Mouse (Mus musculus) cerebellum, adult 9-11 months (tissue): ENCODE measurements around the gene Snrpd3.
"Not testable (repeated sequence)": the region's sequence is repeated elsewhere in the genome, so short reads cannot be mapped to it uniquely, and the experiment has no call there.

Source experiments
- DNase-seq: peaks from one replicate; pipeline ENCODE4 v3.0.0; 2022

Gene Snrpd3

GRCm38 (mm10) chr10:75536123-75536522 is 18.8 kb downstream of the Snrpd3 start:
- DNase-seq = no peak

GRCm38 (mm10) chr10:75547901-75548300 is 30.6 kb downstream of the Snrpd3 start:
- DNase-seq = no peak

DNA sequence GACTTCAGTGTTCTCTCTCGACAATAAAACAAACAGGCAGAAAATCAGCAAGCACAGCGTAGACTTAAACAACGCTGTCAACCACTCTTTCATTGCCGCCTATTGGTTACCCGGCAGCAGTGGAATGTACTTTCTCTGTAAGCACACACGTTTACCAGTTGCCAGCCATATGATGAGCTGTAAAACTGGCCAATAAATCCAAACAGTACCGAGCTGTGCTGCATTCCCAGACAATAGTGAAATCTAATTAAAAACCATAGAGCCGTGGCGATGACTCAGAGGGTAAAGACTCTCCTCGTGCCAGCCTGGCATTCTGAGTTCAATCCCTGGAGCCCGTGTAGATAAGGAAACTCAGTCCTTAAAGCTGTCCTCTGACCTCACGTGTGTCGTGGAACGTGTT is 31.1 kb downstream of the Snrpd3 start:
- DNase-seq = no peak

GRCm38 (mm10) chr10:75549886-75550285 is 32.5 kb downstream of the Snrpd3 start:
- no peak for DNase-seq

DNA sequence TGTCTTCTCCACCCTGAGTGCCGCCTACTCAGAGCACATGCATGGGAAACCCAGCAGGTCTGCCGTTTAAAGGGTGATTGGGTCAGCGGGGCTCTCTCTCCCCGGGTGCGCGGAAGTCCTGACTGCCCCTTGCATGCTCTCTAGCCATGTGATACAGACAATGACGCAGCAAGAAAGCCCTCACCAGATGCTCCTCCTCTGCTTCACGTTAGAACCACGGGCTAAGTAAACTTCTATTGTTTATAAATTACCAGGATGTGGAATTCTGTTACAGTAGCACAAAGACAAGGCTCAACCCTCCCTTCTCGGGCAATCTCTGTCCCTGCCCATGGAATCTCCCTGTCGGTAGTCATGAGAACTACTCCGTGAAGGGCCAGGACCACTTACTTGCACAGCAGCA is 33.8 kb downstream of the Snrpd3 start:
- DNase-seq = no peak

GRCm38 (mm10) chr10:75552106-75552505 is 34.8 kb downstream of the Snrpd3 start:
- no peak for DNase-seq

DNA sequence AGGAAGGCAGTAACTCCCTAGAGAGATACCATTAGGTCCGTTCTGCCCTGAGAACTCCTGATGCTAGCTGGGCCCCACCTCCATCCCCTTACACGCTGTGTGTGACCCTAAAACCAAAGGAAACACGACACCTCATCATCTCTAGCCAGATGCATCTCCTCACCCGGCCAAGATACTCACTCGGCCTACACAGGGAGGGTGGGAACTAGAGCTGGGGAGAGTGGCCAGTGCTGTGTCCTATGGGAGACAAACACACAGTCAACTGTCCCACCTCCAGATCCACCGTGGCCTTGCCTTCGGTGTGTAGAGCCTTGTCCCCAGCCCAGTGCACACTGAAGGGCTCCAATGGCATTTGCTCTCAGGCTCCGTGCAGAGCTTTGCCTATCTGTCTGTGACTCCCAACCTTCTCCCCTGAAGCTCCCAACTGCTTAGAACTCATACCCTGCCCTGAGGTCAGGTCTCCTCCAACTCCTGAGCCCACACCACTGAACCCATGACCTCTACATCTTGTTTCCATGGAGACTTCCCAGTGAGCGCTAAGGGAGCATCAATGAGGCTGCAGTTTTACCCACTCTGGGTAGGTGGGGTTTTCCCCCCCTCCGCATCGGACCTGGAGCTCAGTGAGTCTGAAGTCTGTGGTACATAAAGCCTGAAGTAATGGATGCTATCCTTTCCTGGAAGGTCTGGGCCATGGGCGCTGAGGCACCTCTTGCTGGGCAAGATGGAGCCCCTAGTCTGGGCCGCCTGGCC is 35.5 kb downstream of the Snrpd3 start:
- no peak for DNase-seq

DNA sequence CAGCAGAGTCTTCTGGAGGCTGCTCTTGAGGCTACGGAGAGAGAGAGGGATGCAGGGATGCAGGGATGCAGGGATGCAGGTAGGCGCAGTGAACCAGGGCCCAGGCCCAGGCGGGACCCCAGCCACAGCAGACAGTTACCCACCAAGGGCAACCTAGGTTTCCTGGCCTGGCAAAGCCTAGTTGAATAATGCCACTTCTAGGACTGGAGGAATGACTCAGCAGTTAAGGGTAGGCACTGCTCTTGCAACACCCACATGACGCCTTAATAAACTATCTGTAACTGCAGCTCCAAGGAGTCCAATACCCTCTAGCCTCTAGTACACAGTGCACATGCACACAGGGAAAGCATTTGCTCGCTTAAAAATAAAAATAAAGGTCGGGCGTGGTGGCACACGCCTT is 36.7 kb downstream of the Snrpd3 start:
- DNase-seq = no peak

DNA sequence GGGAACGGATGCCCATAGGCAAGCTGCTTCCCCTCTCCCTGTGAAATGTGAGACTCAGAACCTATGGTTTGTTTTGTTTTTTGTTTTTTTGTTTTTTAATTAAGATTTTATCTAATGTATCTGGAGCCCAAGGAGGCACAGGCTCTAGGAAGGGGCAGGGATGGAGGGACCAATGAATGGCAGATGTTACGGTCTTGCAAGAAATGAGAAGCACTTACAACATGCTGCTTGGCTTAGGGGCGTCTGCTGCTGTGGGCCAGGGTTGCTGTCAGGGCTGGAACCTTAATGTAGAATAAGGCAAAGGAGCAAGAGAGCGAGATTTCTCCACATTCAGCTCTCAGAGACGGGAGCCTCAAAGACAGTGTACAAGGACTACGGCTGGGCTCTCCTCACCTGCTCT is 38.2 kb downstream of the Snrpd3 start:
- no peak for DNase-seq

DNA sequence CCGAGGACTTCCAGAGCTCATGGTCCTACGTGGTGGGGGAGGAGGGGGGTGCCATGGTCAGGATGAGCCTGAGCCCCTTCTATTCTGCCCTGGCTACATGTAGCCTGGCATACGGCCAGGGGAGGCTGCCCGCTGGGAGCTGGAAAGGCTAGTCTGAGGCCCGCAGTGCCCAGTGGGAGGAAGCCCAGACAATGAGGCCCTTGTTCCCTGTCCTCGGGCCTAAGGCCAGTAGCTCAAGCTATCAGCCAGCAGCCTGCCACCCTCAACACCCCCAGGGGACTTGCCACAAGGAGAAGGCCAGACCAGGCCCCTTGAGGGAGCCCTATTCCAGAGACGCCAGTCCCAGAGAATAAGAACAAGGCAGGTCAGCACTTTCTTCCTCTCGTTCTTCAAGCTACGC is 38.7 kb downstream of the Snrpd3 start:
- peak; percentile 75 for DNase-seq

GRCm38 (mm10) chr10:75558515-75558914 is 41.2 kb downstream of the Snrpd3 start:
- peak; percentile 89 for DNase-seq

GRCm38 (mm10) chr10:75559041-75559675 is 41.8 kb downstream of the Snrpd3 start:
- peak; percentile 61 for DNase-seq

- DNase-seq = peak; percentile 86
Measured at GRCm38 (mm10) chr10:75559676-75560548, 42.6 kb downstream of the Snrpd3 start, which contains the start of gene Lrrc75b. Lrrc75b (minus strand) TSS chr10:75560330.

DNA sequence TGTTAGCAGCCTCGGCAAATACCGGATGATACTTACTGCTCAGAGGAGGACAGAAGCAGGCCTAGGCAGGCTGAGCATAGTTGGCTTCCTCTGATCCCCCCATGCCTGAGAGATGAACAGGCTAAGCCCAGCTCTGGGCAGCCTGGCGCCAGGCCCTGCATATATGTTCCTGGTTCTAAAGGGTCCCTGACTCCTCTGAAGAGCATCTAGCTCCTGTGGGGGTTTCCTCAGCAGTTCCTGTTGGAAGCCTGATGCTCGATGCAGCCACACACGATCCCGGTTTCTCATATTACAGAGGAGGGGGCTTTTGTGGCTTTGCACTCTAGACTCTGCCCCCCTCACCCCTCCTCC is 43.2 kb downstream of the Snrpd3 start:
- no peak for DNase-seq

DNA sequence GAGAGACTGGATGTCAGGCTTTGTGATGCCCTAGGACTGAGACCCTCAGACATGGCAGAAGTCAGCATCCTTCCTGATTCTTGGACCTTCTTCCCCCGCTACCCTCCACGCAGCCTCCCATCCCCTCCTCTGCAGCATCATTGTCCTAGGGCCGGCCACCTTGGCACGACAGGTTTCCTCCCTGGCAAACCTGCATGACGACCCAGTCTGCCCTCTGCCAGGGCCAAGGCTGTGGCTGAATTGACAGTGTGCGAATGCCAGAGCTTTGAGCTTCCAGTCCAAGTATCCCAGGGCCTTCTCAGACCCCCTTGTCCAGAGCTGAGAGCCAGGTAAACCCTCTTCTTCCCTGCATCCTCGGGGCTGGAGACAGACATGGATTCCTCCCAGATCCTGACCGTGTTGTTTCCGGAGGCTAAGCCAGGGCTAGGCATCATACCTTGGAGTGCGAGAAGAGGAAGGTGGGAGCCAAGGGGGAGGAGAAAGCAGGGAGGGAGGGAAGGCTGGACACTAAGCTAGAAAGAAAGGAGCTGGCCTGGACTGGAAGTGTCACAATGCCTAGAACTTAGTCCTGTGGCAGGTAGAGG is 43.8 kb downstream of the Snrpd3 start, which contains the start of gene Ggt1:
TSS of gene Ggt1 (plus strand) at position 534 of the 584 bp plus-strand sequence.
- peak; percentile 43 for DNase-seq

DNA sequence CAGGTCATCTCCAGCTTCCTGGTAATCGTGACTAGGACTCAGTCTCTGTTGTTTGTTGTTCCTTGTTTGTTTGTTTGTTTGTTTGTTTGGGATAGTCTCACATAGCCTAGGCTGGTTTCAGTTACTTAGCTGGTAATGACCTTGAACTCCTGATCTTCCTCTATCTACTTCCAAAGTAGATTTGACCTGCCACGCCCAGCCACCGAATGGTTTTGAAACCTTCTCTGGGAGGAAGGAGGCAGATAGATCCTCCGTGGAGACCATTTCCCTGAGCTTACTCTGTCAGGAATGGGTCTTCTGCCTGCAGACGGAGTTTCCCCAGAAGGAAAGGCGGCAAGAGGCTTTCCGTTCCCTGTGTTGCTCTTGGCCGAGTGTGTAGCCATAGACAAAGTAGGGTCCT is 45.2 kb downstream of the Snrpd3 start:
- DNase-seq = peak; percentile 7

- DNase-seq = no peak
Measured at GRCm38 (mm10) chr10:75564687-75565265, 47.4 kb downstream of the Snrpd3 start.

- DNase-seq = no peak
Measured at GRCm38 (mm10) chr10:75565436-75565835, 48.1 kb downstream of the Snrpd3 start.

DNA sequence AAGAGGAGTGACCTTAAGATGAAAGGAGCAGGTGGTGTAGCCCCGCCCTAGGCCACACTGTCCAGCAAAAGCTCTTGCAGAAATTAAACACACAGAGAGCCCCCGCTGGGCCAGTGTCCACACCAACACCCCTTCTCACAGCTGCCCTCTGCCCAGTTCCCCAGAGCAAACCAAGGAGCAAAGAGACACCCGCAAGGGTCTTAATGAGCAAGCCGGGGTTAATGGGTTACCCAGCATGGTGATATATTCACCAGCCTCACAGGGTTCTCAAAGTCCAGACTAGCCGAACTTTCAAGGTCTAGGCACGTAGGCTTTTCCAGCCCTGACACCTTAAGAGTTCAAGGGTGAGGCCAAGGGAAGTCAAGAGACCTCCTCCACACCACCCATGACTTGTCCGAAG is 48.6 kb downstream of the Snrpd3 start:
- peak; percentile 5 for DNase-seq

- DNase-seq = no peak
Measured at GRCm38 (mm10) chr10:75566321-75566720, 49.0 kb downstream of the Snrpd3 start.

DNA sequence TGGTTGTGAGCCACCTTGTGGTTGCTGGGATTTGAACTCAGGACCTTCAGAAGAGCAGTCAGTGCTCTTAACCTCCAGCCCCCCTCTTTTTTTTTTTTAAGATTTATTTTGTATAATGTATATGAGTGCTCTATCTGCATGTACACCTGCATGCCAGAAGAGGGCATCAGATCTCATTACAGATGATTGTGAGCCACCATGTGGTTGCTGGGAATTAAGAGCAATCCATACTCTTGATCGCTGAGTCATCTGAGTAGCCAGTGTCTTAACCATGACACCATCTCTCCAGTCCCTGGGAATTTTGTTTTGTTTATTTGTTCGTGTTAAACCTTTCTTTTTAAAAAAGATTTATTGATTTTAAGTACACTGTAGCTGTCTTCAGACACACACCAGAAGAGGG is 49.4 kb downstream of the Snrpd3 start:
- not testable (repeated sequence) for DNase-seq

- DNase-seq = no peak
Measured at GRCm38 (mm10) chr10:75568029-75568428, 50.7 kb downstream of the Snrpd3 start.

DNA sequence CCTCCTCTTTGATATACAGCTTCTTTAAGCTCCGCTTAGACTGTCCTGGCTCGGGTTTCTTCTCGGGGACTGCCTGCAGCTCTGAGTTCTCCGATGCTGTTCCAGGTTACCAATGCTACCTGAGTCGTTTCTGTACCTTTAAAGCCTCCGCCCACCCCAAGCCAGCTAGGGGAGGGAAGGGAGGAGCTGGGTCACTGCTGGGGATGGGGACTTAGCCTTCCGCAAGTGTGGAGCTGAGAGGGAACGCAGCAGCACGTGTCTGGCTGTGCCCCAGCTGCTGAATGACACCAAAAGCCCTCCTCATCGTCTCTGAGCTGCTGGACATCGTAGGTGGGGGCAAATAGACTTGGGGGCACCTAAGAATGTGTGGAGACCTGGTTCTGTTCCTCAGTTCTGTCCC is 51.1 kb downstream of the Snrpd3 start:
- DNase-seq = no peak
